Mouse (Mus musculus) left cerebral cortex, adult 11 months (tissue): ENCODE data around the gene Epha3.

Source experiments
- DNase-seq: peaks from one replicate; pipeline ENCODE4 v3.0.0; 2022; ENCODE audit warnings: low spot score

The Epha3 gene

DNA sequence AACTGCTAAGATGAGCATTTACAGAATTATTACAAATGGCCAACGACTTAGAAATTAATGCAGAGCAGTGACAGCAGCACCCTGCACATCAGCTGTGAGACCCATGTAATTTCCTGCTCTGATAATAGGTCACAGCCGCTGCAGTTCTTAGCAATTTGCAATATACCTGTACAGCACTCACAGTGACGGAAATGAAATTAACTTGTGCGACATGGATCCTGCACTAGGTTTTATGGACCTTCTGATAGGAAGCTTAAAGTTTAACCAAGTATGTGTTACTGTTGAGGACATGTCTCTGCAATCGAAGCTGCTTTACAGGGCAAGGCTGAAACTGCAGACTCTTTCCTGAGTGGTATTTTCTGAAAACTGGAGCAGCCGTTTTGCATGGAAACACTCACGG lies 80.4 kb downstream of the Epha3 start:
- DNase-seq, result no peak

DNA sequence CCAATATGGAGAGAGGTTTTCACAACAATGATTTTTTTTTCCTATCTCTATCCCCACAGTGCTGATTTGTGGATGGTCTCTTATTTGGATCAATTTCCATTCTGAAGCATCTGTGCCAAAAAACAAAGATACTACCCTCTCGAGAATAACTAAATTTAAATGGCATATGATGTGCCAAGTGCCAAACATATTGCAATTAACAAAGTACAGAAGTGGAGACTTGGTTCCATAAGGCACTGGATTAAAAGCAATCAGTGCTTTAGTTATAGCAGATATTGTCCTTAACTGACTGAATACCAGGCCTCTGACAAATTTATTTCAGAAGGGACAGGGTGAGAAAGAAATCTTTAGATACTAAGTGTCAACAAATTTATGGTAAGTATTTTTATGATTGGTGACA lies 81.9 kb downstream of the Epha3 start:
- no peak for DNase-seq

DNA sequence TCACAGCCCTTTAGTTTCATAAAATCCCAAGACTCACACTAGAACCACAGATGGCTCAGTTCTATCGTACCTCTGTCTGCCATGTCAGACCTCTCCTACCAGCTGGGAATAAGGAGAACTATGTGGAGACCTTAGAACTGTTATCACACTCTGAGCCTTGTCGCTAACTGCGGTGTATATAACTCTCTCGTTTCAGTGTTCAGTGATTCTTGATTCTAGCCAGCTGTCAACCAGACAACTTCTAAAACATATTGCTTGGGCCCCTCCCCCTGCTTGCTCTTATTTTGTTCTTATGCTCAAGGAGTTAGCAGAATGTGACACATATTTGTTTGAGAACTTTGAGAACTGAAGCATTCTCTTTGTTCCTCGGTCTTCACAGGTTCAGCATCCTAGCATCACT lies 83.8 kb downstream of the Epha3 start:
- DNase-seq, result no peak

DNA sequence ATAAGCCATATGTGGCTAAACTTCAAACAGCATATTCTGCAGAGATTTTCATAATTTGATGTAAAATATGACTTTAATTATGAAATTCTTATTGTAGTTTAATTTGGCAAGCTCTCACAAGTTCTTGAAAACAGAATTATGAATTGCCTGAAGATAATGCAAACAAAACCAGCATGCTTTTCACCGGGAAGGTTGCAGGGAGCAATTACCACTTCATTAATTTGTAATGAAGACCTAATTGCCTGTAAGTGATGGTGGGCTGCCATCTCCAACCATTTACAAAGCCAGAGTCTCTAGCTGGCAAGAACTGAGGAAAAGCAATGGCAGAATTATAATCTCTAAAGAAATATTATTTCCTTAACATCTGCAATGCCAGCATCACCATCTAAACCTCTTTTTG lies 86.2 kb downstream of the Epha3 start:
- no peak for DNase-seq

DNA sequence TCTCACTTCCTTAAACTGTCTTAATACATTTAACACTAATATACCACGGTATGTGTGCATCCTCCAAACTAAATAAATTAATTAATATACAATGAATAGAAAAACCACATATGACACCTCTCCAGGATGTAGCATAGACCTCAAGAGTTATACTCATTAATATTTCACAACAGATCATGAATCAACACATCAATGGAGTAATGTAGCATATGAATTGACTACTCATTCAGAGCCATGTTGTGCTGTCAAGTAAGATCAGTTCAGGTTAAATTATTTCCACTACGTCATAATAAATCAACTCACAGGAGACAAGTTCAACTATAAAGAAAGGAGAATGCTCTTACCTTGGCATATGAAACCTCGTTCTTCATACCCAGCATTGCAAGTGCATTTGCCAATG lies 91.4 kb downstream of the Epha3 start:
- DNase-seq, result no peak

DNA sequence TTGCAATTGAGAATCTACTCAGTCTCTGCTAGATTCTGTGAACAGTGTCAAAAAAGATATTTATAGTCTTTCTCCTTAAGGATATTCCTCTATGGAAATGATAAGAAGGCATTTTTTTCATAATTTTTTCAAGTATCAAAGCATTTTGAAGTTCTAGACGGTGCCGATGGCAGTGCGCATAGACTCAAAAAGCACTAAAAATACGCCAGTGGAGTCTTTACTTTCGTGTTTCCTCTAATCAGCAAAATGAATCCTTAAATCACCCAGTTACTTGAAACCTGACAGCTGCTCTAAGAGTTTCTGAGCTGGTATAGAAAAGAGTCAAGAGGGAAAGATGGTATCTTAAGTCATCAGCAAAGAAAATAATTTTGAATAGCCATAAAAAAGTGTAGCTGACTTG lies 96.4 kb downstream of the Epha3 start:
- DNase-seq, result no peak

DNA sequence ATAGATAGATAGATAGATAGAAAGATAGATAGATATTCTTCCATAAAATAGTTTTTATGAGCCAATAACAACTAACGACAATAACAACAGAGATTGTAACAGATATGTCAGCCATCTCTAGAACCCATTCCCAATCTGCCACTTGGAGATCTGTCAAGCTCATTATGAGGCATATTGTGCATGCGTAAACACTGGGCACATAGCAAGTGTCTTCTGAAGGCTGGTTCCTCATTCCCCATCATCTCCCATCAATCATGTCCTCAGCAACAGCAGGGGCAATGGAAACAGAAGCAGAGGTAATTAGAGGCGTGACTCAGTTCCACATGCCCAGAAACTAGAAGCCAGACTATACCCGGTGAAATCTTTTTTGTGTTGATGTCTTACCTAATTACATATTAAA lies 102.8 kb downstream of the Epha3 start:
- no peak for DNase-seq

DNA sequence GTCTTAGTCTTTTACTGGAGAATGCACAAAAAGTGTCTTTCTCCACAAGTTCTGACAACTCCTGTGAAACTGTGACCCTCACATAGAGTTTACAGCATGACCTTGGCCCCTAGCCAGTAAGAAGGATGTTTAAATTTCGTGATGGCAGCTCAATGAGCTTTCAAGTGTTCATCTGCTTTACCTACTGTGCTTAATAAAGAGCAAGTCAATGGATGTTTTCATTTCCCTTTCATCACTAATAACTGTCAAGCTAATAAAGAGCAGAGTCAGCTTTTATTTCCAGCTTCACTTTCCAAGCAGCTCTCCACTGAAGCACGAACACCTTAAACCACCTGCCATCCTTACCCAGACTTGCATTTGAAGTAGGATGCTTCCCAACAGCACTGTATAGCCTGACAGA lies 103.9 kb downstream of the Epha3 start:
- DNase-seq, result no peak

DNA sequence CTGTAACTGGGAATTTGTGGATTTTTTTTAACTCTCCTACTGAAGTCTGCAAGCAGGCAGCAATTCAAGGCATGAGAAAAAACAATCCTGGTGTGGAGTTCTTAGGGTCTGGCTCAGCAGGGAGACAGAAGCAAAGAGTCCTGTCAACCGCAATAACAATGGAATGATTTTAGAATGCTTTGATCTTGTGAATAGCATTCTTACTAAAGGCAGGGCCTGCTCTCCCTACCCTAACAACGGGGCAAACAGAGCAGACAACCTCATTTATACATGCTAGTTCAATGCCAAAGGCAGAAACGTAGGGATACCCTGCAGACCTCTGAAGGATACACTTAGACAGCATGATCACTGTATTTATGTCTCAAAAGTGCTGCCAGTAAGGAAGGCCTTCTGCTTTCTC lies 110.9 kb downstream of the Epha3 start:
- DNase-seq, result no peak

DNA sequence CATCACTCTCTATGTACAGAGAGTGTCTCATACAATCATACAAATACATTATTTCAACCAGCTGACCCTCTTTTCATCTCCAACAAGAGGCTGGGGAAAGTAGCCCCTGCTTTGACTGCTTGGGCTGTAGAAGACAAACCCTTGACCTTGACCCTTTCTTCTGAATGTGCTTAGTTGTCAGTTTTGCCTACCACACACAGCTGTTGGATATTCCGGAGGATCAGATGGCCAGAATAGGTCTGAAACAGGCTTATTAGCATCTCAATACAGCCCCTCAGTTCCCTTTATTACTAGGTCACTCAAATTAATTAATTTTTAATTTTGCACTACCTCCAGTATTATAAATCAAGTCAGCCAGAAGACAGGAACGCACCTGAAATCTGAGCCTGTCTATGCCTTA lies 116.2 kb downstream of the Epha3 start:
- DNase-seq, result no peak

DNA sequence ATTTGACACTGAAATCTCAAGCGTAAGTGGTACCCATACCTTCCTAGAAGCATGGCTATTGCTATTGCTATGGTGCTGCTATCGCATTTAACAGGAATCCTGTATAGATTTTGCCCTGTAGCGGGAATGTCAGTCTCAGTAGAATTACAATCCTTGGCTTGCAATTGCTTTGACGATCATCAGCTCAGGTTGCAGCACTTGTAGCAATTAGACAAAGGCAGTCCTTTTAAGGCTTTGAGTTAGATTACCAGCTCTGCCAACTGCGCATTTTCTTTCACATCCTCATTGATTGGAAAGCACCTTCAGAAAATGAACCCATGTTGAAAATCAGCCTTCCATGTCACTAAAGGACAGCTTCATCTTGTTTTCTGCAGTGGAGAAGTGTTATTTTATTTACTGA lies 118.5 kb downstream of the Epha3 start:
- DNase-seq, result no peak

DNA sequence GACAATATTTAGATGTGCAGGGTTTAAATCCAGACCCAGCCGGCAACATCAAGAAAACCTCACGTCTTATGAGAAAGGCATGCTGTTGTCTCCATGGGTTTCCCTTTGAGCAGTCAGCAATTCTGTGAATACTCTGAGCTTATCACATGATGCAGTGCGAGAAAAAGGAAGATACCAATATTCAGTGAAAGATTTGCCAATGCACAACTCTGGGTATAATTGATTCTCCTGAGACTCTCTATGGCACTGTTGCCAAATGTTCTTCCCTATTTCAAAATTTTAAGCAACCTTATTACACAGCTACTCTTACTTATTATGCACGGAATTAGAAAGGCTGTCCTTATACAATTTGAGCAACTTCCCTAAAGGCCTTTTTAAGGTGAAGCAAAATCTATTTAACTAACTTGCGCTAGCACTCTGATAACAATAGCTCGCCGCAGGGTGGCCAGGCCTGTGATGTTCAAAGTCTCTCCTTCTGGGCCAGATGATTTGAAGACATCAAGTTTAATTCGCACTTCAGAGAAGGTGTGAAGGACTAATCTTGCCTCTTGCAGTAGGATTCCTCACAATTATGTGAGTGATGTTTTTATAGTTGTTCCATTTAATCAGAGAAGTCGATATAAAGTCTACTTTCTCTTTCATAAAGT lies 120.6 kb downstream of the Epha3 start:
- DNase-seq, result no peak

DNA sequence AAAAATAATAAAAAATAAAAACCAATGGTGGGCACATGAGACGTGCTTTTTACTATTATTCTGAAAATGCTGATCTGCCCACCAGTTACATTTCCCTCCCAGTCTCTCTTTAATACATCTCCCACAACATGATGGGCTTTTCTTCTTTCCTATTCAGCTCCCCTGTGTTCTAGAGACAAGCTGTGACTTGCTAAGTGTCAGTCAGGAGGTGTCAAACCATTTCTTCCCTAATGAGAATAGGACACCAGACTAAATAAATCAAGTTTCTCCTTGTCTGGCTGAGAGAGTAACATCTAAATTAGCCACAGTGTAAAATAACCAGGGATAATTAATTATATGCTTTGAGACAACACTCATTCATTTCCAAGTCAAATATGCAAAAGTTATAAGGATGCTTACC lies 144.7 kb downstream of the Epha3 start:
- DNase-seq, result no peak

DNA sequence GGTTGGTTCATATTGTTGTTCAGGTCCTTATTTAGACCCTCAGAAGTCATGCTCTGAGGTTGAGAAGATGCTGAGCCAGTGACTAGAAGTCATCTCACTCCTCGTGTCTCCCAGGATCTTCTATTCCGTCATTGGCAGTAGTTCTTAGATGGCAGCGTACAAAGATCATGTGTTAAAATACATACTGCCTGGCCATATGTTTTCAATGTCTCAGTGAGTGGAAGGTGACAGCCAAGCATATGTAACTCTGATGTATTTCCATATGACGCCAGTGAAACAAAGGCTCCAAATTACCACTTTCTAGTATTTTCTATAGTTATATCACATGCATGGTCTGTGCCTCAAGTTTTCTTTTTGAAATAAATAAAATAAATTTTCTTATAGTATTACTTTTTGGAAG lies 146.7 kb downstream of the Epha3 start:
- DNase-seq, result no peak

DNA sequence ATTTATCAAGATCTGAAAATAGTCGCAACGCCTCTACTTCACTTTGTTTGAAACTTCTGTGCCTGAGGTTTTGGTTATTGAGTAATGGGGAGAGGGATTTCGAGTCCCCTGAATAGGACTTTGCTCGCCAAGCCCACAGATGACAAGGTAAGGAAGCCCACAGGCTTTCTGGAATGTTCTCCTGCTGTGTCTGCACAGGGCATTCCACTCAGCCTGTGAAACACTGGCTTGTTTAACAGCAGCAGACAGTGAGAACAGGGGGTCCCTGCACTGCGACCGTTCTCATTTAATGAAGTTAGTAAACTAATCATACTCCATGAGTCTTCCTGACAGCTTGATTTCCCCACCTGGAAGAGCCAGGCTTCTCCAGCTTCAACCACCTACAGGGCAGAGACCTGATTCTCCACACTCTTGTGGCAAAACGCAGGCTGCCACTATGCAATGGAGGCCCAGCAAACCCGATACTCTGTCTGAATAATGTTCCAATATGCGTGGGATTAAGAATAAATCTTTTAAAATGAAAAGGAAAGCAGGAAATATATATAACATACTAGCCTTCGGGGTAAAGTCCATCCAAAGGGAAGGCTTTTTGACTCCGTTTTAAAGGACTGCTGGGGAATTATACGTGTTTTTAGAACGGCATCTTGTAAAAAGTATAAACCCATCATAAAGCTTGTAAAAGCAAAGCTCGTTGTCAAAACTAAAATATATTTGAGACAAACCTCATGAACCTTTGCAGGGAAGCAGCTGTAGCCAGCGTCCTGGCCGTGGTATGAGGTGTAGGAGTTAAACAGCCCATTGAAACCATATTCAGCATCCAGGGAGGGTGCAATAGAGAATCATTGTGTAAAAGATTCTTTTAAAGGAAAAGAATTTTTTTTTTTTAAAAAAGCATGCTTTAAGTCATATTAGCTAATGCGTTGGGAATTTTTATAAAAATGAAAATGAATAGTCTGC lies 156.8 kb downstream of the Epha3 start:
- no peak for DNase-seq

DNA sequence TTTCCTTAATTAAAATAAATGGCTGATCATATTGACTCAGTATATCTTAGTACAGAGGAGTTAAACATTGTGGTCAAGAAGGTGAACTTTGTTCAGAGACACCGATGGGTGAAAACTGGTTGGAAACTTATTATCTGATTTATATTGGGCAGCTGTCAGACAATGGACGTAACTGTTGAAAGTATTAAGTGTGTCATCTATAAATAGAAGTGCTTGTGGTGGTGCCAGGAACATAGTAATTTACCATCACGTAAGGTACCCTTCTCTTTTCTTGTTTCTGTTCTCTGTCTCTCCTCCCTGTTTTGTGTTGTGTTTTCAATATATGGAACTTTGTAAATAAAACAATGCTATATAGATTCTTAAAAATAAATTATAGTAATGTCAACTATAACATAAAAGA lies 174.6 kb downstream of the Epha3 start:
- no peak for DNase-seq

DNA sequence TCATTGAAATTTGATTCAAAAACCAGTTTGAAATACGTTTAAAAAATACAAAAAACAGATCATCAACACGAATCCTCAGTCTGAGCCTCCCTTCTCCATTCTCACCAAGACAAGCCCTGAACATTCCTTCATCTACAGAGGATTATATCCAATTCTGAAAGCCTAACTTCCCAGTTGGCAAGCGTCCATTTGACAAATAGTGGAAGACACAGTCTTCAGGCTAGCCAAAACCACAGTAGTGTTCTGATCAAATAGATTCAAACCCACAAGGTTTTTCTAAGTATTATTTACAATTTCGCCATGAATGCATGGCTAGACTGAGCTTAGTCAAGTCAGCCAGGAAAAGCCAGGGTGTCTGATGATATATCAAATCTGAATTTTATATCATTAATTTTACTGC lies 179.8 kb downstream of the Epha3 start:
- no peak for DNase-seq

DNA sequence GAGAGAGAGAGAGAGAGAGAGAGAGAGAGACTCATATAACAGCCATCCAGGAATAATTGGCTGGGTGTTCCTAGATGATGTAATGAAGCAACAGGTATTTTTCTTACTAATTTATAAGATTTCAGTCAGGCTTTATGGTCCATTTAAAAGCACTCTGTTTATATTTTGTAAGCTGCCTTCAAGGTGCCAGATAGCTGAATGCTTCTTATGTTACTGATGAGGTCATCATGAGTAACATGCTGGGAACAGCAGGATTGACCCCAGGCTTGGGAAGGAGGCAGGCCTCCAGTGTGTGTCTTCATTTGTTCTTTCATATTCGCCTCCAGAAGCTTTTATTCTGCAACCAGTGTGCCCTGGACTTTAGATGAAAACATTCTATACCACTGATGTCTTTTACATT lies 189.5 kb downstream of the Epha3 start:
- no peak for DNase-seq

DNA sequence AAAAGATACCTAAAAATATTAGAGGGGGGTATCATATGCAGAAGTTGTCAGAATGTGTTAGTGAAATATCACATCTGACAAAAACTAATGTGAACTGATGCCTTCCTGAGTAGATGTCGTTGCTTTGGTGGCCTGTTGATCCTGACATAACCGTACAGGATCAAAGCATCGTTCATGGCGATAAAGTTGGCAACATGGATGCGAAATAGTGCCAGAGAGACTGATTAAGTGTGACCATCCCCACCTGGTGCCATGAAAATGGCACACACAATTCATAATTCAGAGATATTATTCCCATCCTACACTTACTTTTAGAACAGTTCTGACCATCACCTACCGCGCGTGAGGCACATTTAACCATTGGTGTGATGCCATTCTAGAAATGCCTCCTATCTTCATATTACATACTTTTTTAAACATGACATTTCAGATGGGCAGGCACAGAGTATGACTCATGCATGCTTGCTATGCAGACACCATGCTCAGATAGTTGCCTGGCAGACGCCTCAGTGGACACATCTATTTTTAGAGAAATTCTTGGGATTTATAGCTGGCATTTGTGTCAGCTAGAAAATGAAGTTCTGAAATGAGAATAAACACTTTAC lies 190.6 kb downstream of the Epha3 start:
- peak; percentile 2 for DNase-seq

DNA sequence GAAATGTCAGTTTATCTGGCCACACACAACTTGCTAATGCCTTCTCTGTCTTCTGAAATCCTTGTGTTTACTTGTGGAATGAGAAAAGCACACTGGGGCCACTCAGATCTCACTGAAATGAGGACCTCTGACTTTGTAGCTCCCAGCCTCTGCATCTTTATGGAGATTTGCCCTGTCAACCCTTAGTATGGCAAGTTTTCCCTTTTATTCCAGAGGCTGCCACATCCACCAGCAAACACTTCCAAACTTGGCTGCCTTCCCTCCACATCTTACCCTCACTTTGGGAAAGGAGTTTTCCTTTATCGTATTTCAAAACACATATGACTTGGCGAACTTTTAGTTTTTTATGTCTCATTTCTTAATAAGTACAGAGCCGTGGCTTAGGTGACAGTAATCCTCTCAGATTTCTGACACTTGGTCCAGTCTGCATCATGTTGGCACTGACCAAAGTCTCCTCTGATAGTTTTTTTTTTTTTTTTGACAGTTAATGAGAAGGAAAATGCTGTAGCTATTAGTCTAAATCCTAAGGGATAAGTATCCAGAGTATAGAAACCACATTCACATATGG lies 198.0 kb downstream of the Epha3 start:
- DNase-seq, result no peak

DNA sequence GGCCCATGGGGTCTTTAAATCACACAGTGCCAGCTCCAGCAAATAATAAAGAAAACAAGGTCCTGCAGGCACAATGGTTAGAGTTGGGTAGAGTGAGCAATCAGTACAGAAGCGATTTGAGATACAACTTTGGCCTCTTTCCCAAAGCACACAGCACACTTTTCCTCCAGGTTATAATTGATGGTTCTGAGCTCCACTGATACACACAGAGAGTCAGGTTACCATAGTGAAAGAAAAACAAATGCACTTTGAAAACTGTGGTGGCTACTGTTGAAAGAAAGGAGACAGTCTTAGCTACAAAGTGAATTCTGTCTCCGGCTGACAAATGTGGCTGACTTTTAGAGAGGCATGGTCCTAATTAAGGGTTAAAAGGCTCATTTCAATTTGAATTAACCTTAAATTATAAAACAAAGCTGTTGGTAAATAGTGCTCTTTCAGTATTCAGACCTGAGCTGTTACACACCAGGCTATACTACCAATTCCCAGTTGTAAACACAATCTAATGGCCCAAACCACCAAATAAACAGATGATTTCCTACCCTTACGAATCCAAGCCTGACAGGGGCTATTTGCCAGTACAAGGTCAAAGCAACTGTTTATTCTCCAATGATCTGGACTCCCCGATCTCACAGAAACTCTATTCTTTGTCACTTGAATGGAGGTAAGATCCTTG lies 205.5 kb downstream of the Epha3 start:
- no peak for DNase-seq

DNA sequence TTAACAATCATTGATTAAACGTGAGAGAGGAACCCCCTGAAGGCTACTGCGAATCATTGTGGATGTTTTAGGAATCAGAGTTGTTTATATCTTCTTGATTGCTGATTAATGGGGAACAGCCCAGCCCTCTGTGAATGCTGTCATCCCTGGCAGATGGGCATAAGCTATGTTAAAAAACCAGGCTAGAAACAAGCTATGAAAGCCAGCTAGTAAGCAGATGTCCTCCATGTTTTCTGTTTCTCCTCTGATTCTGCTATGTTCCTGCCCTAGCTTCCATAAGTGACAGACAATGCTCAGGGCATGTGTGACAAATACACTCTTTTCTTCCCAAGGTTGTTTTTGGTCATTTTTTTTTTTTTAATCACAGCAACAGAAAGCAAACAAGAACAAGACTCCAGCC lies 206.2 kb downstream of the Epha3 start:
- DNase-seq, result no peak
